Mouse (Mus musculus): ENCODE results near the gene Pde7b. TPM values are rescaled to one million over a fixed set of nuclear protein-coding genes. Genes with fewer than 3 reads are reported as not detected.
A peak's percentile ranks its signal among the peaks of the same experiment; 100 is the strongest.

Pde7b gene
- total RNA-seq, 2 experiments from 2014 or later, result 65.2 to 67.0 TPM

DNA sequence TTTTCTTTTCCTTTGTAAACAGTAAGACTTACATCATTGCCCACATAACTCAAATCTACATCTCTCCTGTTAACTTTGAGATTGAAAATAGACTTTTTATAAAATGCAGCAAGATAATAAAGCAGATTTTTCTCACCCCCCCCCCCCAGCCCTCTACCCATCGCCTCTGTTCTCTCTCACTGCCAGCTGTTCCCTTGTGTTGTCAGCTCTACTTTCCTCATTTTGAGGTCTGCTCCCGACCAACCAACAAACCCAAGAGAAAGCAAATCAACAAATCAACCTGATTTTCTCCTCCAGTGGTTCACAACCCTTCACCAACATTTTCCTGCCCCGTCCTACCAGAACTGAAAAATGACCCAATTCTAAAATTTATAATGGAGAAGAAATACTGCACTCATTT lies 916 bp downstream of the Pde7b start:
- intact Hi-C loops (cut with DNase I), result loop anchor here (5.0 kb wide), 2 partner anchors 177 to 237 kb away; no protein-coding TSS in a partner anchor
- DNase-seq, result no peak

DNA sequence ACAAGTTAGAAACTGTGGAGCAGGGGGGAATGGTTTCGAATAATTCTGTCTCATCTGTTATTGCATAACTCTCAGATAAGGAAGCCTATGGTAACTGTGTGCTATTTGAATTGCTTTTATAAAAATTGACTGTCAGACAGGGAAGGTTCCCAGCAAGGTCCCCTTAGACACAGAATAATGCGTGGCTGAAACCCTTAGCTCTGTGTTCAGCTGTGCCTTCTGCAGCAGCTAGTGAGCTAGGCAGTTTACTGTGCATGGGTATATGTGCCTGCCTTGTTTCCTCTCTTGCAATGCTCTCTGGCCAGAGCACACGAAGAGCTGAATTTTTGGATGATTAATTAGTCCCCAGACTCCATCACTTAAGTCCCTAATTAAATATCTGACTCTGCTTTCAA lies 1.4 kb downstream of the Pde7b start:
- peak in 1 of 2 experiments; percentile 13 for DNase-seq
- intact Hi-C loops (cut with DNase I), result loop anchor here (5.0 kb wide), 2 partner anchors 176 to 236 kb away; no protein-coding TSS in a partner anchor

DNA sequence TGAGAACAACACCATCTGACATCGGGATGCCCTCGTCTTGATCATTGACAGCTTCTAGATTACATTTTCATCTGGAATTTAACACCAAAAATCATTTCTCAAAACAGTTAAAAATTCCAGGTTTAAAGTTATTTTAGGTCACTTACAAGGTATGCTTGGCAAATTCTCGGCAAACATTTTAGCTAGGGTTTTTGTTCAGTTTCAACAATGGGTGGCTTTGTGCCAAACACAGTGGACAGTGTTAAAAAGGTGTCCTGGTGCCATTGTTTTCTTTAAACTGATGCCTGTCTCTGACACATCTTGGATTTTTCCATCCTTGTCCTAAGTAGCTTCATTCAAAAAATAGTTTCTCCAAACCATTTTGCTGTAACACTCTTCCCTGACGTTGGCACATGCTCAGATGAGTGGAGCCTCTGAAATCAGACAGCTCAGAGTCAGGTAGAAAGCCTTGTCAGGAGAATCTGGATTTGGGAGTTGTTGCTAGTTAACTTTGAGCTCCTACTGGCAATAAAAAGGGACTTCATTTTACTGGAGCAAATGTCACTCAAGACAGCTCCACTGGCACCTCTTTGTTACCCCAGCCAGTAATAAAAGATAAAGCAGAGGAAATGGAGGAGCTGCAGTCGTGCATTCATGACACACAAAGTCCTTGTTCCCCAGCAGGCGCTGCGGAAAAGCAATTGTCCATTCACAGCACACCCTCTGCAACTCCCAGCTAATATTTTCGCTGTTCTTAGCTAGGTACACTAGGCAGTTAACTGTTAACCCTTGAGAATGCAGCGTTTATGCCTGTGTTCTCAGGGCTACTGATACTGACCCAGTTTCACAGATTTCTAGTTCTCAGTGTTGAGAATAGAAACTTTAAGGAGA lies 2.0 kb downstream of the Pde7b start:
- intact Hi-C loops (cut with DNase I), result loop anchor here (5.0 kb wide), 2 partner anchors 176 to 236 kb away; no protein-coding TSS in a partner anchor
- DNase-seq, result peak; percentile 13 to 33

DNA sequence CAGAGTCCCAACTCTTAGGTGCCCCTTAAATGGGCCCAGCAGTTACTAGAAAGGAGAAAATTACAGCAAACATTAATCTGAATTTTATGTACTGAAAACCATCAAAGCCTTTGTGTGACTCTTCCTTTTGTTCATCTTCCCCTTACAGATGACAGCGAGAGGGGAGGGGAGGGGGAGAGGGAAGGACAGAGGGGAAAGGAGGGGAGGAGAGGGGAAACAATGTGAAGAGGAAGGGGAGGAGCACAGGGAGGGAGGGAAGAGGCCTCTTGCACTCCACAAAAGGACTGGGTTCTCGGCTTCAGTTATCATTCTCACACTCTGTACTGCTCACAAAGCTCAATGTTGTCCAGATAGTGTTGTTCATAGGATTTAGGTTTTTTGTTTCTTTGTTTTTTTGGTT lies 5.7 kb downstream of the Pde7b start:
- intact Hi-C loops (cut with DNase I), result no loop called here
- no peak for DNase-seq

DNA sequence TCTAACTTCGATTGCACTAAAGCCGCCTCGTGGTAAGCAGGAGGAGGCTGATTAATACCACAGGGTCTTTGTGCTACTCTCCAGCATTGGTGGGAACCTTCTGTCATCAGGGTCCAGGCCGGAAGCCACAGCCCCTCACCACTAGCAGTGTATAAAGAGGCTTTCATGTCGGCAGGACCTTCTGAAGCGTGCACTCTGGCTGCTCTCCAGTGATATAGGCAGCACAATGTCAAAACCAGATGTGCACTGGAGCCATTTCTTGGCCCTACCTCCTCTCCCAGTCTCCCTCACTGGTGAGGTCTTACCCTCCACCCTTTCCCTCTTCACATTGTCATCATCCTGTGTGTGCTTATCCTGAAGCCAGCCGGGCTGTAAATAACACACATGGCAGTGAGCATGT lies 24.2 kb downstream of the Pde7b start:
- no peak for DNase-seq

DNA sequence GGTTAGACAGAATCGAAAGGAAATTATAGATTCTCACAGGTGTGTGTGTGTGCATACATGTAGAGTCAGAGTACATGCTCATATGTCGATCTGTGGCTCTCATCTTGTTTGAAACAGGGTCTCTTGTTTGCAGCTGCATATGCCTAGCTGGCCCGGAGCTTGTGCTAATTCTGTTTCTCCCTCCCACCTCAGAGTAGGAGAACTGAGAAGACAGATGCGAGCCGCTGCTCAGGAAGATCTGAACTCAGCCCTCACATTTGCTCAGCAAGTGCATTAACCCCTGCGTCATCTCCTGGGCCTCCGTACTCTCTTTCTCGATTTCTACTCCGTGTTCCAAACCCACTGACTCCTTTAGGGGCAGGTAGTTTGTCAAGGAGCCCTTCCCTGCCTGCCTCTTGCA lies 25.0 kb downstream of the Pde7b start:
- intact Hi-C loops (cut with DNase I), result no loop called here

More for the DNA sequence above, 24.2 kb downstream of the Pde7b start:
- intact Hi-C loops (cut with DNase I), result no loop called here

DNA sequence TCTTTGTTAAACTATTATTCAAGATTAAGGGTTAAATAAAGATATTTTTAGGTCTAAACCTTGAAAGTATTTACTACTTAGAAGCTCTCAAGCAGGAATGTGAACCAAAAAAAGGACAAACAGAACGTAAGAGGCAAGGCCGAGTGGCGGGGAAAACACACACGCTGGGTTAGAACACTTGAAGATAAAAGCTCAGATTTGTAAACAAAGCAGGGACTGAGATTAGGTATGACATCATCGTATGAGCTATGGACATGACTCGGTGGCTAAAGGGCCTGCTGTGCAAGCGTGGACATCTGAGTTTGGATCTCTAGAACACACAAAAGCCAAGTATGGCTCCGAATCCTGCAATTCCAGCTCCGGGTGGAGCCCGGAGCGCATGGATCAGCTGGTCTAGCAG lies 29.2 kb downstream of the Pde7b start:
- DNase-seq, result no peak
- intact Hi-C loops (cut with DNase I), result no loop called here

More for the DNA sequence above, 25.0 kb downstream of the Pde7b start:
- no peak for DNase-seq

DNA sequence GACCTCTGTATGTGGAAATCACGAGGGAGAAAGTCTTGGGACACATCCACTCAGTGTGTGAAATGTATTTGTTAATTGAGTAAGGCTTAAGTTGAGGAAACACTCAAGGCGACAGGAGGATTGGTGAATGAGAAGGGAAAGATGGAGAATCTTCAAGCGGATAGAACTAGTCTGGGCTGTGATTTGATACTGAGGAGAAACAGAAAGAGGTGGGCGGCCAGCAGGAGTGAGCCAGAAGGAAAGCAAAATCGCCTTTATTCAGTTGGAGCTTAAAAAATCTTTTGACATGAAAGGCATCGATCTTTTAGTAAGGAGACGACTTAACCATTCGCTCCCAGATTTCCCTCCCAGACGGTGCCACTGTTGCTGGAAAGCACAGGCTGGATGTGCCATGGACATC lies 34.9 kb downstream of the Pde7b start:
- DNase-seq, result no peak
- intact Hi-C loops (cut with DNase I), result no loop called here

DNA sequence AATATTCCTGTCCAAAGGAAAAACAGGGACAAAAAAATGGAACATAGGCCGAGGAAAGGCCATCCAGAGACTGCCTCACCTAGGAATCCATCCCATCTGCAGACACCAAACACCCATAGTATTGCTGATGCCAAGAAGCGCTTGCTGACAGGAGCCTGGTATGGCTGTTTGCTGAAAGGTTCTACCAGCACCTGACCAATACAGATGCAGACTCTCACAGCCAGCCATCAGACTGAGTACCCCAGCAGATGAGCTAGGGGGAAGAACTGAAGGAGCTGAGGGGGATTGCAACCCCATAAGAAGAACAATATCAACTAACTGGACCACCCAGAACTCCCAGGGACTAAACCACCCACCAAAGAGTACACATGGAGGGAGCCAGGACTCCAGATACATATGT lies 40.7 kb downstream of the Pde7b start:
- intact Hi-C loops (cut with DNase I), result no loop called here
- no peak for DNase-seq

DNA sequence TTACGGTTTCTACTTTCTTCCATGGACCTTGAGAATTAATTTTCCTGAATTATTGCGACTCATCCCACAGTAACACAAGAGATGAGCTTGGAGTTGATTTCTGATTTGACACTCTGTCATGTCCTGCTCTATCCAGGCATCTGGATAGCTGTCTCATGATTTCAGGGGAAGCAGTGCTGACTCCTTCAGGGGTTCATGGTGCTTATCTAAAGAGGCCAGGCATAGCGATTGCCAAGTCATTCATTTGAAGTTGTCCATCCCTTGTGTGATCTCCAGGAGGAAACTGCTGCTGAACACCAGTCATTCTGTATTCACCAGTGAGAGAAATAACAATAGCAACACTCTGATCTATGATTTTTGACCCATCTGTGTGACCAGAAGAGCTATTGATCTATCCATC lies 43.9 kb downstream of the Pde7b start:
- intact Hi-C loops (cut with DNase I), result no loop called here
- no peak for DNase-seq

DNA sequence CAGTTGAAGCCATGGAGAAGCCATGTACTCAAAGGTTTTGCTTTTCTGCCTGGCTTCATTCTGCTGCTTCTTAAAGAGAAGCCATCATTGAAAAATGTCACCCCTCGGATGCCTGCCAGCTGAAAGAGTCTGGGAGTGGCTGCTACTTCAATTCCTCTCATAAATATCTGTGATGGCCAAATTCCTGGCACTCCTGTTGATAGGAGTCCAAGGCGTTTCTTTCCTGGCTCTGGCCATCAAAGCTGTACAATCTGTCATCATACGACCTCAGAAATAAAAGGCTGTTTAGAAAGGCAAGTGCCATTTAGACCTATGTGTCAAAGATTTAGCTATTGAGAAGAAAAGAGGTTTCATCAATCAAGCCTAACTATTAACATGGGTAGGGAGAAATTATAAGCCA lies 49.6 kb downstream of the Pde7b start:
- intact Hi-C loops (cut with DNase I), result no loop called here
- peak; percentile 32 to 61 for DNase-seq

DNA sequence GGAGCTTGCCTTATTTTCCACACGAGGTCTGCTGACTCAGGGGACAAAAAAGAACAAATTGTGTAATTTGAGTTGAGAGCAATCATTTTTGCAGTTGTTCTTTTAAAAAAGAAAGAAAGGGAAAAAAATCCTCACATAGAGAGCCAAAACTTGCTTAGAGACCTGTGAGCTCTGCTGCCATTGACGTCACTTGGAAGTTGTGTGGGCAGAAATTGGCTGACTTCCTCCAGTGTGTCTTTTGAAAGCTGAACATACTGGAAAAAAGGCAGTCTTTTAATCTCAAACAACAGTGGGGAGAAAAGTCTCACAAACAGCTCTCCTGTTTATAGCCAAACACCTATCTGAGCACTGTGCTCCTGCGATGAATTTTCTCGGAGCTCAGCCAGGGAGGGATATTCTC lies 51.1 kb downstream of the Pde7b start:
- peak; percentile 38 to 53 for DNase-seq
- intact Hi-C loops (cut with DNase I), result no loop called here

DNA sequence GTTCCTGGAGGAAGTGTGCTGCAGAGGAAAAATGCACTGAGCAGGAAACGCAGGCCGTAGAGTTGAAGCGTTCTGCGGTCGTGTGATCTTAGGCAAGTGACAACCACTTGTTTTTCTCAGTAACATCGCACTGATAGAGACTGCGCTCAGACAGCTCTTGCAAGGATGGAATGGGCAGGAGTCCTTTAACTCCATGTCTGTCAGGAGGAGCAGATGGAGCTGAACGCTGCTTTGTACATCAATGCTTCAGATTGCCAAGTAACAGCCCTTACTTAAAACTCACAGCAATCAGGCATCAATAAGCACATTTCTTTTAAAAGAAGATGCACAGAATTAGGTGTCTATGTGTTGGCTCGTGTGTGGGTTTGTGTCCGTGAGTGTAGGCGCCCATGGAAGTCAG lies 52.3 kb downstream of the Pde7b start:
- DNase-seq, result peak in 1 of 2 experiments; percentile 9
- intact Hi-C loops (cut with DNase I), result no loop called here

DNA sequence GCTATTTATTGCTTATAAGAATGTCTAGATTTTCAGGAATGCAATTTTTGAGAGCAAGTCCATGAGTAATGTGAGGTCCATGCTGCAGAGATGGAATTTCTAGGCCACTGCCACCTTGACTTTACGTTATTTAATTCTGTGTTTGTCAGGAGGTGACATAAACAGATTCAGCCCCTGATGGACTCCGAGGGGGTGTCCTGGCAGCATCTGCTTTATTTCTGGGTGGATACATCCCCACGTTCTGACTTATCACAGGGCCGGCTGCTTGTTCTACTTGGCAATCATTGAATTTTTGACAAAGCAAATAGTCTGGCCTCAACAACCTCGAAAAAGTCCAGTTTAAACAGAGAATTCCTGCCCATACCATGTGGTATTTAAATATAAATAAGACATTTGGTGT lies 53.3 kb downstream of the Pde7b start:
- peak in 1 of 2 experiments; percentile 6 for DNase-seq
- intact Hi-C loops (cut with DNase I), result no loop called here

DNA sequence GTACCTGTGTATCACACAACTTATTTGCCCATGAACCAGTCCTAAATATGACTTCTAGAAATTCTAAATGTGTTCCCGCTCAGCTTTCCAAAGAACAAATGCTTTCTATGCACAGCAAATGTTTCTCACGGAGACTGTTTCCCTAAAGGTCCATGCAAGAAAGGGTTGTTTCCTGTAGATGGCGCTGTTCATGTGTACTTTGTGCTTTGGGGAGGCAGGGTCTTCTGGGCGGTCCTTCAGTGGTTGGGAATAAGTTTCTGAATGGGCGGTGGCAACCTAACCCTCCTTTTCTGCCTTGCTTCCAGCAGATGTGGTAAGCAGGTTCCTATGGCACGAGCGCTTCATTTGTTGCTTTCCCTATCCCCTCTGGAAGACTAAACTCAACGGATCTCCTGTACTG lies 54.3 kb downstream of the Pde7b start:
- intact Hi-C loops (cut with DNase I), result no loop called here
- DNase-seq, result no peak

DNA sequence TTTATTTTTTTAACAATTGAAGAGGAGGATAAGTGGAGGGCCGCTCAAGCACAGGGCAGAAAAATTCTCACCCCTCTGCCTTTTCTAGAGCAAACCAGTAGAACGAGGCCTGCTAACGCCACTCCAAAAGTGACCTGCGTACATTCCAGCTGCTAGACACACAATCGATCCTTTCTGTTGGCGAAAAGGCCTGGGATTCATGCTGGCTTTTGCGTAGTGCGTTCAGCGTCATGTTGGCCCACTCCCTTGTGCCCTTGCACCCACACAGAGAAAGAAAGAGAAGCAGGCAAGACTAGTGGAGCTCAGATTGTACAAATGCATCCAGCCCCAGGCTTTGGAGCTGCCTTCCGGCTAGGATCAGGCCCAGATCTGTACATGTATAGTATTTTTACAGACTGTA lies 55.4 kb downstream of the Pde7b start:
- intact Hi-C loops (cut with DNase I), result no loop called here
- DNase-seq, result no peak

DNA sequence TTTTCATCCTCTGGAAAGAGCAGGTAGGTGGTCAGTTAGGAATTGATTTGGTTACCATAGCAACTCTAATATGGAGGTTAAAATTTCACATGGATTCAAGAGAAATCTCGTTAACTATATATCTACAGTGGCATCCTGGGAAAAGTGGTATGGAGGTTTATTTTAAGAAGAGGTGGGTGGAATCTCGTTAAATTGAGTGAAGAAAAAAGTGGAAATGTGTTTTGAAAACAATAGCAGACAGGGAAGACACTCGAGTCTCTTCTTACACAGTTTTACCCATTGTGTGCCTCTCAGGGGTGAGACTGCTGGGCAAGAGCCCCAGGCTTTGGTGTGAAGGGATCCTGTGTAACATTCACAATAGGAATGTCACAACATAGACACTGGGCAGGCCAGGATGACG lies 56.3 kb downstream of the Pde7b start:
- intact Hi-C loops (cut with DNase I), result no loop called here
- DNase-seq, result no peak

DNA sequence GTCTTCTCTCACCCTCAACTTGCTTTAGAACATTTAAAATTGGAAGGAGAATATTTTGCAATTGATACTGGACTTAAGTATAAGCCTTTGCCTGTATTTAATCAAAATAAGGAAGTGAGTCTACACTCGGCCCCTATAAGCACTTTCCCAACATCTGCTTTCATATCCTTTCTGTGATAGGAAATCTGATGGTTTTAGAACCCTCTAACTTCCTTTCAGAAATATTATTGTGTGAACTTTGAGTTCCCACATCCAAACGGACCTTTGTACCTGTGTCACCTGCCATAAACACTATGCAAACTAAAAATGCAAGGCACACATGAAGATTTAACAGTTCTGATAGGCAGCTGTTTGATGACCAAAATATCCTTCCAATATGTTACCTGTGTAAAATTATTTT lies 58.2 kb downstream of the Pde7b start:
- DNase-seq, result no peak
- intact Hi-C loops (cut with DNase I), result no loop called here

DNA sequence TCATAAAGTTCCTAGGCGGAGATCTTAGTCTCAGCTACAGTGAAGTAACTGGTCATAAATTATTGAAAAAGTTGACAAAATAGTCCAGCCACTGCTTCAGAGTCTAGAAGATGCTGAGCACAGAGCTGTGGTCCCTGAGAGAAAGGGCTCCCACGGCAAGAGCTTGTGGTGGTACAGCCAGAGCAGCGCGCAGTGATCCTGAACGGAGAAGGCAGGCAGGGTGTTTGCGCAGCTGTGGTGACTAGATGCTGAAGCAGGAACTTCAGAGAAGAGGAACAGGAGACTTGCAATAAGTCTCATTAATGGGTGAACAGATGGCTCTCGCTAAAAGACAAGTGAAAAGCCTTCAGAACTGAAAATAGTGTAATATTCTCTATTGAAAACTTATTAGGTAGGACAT lies 61.9 kb downstream of the Pde7b start:
- intact Hi-C loops (cut with DNase I), result no loop called here
- no peak for DNase-seq

DNA sequence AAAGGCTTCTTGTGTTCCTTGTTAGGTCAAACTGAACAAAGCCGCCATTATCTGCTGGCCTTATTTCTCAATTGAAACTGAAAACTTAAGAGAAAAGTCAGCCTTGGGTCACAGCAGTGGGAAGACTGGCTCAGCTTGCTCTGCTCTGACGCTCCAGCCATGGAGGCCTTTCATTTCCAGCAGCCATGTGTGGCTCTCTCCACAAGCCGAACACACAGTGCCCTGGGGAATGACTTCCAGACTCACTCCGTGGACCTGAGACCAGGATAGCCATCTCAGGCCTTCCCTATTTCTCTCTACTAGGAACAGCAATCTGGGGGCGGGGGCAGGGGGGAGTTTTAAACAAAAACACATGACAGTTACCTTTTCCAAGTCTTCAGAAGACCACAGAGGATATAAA lies 63.2 kb downstream of the Pde7b start:
- DNase-seq, result no peak
- intact Hi-C loops (cut with DNase I), result no loop called here

DNA sequence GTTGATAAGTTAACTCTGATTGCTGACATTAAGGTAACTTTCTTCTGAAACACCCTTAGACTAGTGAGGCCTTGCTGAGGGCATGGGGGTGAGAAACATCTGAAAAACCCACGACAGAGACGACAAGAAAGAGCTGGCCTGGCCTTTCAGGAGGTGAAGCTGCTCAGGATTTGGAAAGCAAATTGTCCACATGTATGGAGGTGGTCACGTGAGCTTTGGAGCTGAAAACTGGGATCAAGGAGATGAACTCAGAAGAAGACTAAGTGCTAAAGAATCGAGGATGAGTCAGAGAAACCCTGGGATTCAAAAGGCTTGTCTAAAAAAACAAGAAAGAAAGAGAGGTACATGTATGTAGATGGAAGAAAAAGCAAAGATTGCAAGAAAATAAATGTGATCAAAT lies 65.2 kb downstream of the Pde7b start:
- intact Hi-C loops (cut with DNase I), result loop anchor here (10.0 kb wide), 1 partner anchor 255 kb away; no protein-coding TSS in a partner anchor
- DNase-seq, result no peak

DNA sequence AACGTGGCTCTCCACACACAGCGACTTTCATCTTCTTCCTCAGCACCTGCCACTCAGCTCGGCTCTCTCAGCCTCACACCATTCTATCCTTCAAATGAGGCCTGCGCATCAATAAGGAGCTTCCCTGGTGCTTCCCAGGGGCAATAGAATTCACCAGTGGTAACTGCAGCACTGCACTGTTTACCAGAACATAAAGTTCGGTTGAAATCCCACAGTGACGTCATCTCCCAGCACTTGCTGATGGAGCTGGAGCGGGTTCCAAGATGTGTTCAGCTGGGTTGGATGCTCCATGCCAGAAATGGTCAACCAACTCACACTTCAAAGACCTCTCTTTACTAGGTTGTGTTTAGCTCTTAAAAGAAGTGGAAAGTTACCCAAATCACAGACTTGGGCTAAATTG lies 65.6 kb downstream of the Pde7b start:
- intact Hi-C loops (cut with DNase I), result loop anchor here (10.0 kb wide), 1 partner anchor 254 kb away; no protein-coding TSS in a partner anchor
- DNase-seq, result peak; percentile 21 to 26

Data from heart, postnatal 14 days (tissue).